Mouse (Mus musculus): ENCODE results near the gene Rsad2. TPM values are rescaled to one million over a fixed set of nuclear protein-coding genes. Genes with fewer than 3 reads are reported as not detected.
"Not testable (repeated sequence)": the region's sequence is repeated elsewhere in the genome, so short reads cannot be mapped to it uniquely, and the experiment has no call there.

The Rsad2 gene
- total RNA-seq, 4 experiments from 2014 or later: 0.35 to 3.1 (median 0.83) TPM

DNA sequence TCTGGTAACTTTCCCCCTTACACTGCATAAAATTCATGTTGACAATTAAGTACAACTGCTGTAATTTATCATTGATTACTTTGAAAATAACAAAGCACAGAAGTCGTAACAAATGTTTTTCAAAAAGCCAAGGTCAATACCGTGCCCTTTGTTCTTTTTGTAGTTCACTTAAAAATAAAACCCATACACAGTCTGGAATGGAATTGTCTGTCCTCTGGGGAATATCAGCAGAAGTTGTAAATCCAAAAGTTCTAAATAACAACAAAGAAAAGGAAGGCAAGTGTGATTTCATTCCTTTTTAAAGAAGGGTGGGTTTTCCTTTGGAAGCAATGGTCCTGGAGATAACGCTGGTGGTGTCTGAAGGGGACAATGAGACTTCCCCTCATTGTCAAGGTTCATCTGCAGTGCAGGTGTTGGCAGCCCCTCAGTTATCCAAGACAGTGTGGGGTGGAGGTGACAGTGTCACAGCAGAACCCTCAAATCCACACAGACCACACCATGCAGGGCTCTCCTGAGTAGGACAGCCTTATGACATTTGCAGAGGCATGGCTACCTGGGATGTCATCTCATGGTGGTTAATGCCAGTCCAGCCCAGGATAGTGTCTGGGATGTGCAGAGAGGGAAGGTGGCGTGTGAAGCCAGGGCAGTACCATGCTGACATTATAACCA is 9.7 kb downstream of the Rsad2 start:
- DNase-seq (ENCODE audit: low spot score in 2 of 2): no peak

DNA sequence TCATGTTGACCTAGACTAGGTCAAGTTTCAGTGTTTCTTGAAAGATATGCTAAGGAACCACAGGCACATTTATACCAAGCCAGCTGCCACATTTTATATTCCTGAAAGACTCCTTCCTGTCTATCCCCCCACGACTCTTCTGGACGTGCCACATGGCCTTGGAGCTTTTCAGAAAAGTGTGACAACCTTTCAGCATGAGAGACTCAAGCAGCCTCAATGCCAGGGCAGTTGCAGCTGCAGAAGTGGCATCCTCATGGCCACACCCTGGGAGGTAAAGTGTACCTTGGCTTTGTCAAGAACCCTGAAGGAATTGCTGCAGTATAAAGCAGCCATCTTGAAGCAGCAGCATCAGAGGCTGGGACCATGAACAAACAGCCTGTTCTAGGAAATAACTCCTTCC is 11.7 kb downstream of the Rsad2 start:
- DNase-seq (ENCODE audit: low spot score in 2 of 2): no peak

DNA sequence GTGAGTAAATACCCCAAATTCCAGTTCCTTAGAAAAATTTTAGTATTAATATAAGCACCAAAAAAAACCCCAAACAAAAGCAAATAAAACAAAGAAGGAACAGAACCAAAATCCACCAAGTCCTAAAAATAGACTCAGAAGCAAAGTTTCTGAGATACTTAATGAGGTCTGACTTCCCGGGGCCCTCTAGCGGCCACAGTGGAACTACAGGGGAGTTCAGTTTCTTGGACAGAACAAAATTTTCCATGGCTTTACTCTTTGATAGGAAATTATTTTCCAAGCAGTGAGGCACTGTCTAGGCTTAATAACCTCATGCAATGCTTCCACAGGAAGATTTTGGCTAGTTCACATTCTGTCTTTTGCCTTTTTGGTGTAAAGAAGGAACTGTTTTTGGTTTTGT is 12.2 kb downstream of the Rsad2 start:
- peak; percentile 14 to 76 for DNase-seq (ENCODE audit: low spot score in 2 of 2)

DNA sequence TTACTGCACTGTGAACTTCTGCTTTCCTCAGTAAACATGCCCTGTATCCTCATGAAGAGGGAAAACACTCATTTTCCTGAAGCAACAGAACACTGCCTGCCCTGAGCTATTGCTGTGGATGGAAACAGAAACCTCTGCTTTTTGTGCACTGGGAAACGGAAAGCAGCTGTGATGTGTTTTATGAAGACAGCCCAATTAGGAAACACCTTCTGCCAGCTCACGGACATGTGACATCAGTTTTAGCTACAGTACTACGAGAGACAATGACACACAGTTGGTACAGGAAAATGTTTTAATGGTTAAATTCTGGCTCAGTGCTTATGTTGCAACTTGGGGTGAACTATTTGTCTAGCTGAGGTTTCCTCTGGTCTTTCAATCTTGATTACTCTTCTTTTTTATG is 16.9 kb downstream of the Rsad2 start:
- DNase-seq (ENCODE audit: low spot score in 2 of 2): no peak

DNA sequence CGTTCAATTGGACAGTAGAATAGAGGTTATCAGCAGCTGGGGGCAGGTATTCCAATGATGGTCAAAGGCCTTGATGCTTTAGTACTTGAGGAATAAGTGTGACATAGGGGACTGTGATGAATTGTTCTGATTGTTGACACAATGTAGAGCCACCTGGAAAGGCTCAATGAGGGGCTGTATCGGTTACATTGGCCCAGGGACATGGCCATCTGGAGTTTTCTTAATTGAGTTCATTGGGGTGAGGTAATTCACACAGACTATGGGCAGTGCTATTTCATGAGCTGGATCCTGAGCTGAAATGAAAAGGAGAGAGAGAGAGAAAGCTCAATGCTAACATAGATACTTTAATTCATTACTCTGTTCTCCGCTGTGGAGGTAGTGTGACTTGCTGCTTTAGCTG is 18.3 kb downstream of the Rsad2 start:
- DNase-seq (ENCODE audit: low spot score in 2 of 2): no peak

DNA sequence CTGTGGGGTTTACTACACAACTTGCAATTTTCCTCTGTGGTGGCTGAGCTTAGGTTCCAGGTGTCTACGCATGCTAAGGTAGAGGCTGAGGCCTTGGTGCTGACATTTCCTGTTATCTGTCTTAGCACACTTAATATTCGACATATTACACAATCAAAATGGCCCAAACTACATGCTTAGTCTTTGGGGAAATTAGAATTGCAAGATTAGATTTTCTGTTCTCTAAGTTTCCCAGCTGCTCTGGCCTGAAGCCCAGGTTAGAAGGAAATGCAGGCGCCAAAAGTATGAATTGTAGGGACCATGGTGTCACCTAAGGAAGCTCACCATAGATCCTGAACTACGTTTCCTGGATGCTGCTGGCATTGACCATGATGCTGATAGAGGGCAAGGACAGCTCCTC is 19.9 kb downstream of the Rsad2 start:
- no peak for DNase-seq (ENCODE audit: low spot score in 2 of 2)

DNA sequence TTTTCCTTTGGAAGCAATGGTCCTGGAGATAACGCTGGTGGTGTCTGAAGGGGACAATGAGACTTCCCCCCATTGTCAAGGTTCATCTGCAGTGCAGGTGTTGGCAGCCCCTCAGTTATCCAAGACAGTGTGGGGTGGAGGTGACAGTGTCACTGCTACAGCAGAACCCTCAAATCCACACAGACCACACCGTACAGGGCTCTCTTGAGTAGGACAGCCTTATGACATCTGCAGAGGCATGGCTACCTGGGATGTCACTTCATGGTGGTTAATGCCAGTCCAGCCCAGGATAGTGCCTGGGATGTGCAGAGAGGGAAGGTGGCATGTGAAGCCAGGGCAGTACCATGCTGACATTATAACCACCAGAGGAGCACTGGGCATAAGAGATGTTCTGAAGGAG is 27.5 kb downstream of the Rsad2 start:
- not testable (repeated sequence) for DNase-seq (ENCODE audit: low spot score in 2 of 2)

DNA sequence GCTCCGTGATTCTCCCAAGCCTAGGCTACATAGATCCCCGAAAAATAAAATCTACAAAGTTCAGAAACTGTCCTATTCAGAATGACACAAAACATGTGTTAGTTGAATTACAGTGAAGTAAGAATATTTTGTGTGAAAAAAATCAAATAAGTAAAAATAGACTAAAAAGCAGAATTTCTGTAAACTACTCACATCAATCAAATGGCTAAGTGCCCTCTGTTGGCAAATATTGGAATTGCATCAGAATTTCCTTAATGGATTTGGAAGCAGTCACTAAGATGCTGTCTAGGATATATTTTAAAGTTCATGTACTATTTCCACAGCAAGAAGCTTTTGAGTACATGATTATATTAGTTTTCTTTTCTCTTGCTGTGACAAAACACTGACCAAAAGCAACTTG is 31.4 kb downstream of the Rsad2 start:
- DNase-seq (ENCODE audit: low spot score in 2 of 2): no peak

DNA sequence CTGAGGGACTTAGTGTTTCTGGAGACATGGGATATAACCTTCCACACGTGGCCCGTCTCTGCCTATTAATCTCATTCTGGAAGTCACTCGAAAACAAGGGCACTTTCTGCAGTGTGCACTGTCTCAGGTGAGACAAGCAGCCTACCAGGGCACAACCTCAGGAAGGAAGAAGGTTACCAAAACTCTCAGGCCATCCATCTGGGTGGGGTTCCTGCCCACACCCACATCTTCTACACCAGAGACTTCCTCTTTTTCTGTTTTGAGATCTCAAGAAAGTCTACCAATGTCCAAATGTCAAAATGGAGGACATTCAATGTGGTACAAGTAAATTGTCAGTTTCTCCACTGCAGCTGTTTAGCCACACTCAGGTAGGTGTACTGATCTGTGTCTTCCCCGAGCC is 37.9 kb downstream of the Rsad2 start:
- DNase-seq (ENCODE audit: low spot score in 2 of 2): no peak

DNA sequence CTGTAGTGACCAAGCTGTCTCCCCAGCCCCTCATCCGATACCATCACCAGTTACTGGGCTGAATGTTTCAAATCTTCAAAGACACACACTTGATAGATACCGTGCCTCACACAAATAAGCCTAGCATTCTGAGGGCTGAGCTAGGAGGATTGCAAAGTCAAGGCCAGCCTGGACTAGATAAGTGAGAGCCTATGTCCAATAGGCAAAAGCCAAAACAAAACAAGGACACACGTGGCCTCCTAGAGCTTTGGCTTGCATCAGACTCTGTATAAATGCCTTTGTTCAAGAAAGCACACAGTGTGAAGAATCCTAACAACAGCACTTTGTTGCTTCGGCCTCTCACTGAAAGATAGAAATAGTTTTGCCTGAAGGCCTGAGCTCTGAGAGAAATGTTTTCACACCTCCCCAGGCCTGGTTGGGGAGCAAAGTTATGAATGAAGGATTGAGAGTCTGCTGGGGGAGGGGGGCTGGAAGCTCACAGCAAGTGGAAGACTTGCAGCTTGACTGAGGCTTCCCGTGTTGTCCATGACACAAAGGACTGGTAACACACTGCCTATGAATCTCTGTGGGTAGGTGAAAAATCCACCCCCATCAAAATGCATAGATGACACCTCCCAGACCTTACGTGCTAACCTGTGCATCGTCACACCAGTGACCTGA is 39.5 kb downstream of the Rsad2 start:
- no peak for DNase-seq (ENCODE audit: low spot score in 2 of 2)

DNA sequence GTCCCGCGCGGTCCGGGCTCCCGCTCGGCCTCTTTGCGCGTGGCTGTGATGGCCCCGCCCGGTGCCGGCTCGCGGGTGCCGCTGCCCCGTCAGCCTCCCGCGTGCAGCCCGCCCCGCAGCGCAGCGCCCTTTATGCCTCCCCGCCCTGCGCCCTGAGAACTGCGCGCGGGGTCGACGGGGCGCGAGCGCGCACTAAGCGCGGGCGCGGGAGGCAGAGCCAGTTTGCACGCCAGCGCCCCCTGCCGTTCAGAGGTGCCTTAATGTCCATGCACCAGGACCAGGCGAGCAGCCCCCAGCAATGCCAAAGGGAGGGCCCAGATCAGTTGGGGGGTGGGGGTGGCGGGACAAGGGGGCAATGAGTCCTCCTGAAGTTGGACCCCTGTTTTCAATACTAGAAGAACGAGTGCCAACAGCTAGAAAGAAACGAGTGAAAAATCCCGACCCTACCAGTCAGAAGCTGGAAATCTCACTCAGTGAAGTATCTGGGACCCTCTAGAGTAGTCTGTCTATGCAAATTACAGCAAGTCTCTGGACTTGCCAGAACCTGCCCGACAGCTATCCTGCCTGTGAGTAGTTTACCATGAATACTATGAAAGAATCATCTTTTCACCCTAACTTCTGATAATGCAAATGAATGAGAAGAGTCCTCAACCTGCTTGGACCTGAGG is 41.0 kb downstream of the Rsad2 start, which contains the start of gene Rnf144a:
TSS of gene Rnf144a (minus strand) at position 151 of the 668 bp plus-strand sequence.
- DNase-seq (ENCODE audit: low spot score in 2 of 2): peak; percentile 66 to 90

DNA sequence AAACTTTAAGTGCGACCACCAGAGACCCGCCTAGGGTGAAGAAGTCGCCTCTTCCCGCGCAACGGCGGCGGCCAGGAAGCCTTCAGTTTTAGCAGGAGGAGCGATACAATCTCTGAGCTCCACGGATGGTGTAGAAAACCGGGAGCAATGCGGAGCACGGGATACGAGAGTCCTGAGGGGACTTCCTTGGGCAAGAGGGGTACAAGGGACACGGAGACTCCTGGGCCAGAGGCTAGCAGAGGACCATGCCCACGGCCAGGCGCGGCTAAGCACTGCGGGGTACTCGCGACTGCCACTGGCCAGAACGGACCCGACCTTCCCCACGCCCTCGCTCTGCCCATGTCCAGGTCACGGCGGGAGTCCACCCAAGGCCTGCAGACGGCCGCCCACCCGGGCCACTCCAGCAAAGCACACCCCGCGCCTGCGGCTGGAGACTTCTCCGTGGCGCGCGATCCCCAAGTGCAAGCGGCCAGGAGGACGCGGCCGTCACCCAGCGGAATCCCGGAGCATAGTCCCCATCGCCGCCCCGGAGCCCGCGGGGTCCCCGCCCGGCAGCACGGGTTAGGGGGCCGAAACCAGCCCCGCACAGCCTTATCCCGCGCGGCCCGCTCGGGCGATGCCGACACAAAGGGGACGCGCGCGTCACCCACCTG is 41.7 kb downstream of the Rsad2 start:
- DNase-seq (ENCODE audit: low spot score in 2 of 2): no peak

DNA sequence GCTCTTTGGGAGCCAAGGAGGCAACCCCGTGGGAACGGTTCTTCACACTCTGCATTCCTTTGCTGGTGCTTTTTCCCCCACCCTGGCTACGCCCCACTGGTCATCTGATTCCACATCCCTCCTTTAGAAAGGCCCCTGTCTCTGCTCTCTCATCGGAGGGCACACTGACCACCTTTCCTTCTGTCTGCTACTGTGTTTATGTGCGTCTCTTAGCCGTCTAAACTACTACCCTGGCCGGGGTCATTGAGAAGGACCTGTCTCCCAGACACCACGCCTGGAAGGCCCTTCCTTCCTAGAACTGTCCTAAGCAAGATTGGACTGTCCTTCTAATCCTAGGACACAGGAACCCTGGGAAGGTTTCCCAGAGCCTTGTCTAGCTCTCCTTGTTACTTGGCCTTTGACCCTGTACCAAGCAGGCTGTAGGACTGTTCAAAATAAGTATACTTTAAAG is 42.3 kb downstream of the Rsad2 start:
- DNase-seq (ENCODE audit: low spot score in 2 of 2): no peak

DNA sequence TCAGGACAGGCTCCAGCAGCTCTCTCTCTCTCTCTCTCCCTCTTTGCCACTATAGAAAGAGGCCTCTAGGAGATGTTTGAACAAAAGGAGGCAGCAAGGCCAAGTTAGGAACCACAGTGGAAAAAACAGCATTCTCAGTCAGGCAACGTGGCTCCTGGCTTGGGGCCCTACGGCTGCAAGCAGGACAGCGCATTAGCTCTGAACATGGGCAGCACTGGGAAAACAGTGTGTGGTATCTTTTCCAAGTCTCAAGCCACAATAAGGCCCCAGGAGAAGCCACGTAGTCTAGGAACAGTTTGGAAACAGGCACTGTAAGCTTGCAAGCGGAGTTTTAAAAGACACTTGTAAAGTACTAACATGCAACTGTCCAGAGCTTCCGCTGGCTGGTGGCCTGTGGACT is 43.5 kb downstream of the Rsad2 start:
- no peak for DNase-seq (ENCODE audit: low spot score in 2 of 2)

DNA sequence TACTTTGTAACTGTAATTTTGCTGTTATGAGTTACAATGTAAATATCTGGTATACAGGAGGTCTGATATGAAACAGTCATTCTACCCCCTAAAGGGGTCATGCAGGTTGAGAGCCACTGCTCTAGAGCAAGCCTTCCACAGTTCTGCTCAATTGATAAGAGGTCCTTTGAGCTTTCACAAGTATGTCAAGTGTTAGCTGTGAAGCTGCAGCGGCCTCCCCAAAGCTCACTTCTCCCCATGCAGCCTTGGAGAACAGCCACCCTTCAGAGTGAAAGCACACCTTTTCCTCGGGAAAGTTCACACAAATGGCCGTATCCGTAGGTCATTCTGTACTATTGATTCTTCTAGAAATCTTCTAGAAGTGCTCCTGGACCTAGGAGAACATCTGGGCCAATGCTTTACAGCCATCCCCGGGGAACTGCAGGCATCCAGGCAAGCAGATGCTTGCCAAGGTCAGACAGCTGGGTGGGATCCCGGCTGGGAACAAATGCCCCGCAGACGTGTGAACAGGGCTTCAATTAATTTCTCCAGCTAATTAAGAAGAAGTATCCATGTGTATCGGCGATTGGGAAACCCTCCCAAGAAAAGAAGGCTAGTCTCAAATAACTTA is 44.3 kb downstream of the Rsad2 start:
- DNase-seq (ENCODE audit: low spot score in 2 of 2): no peak

DNA sequence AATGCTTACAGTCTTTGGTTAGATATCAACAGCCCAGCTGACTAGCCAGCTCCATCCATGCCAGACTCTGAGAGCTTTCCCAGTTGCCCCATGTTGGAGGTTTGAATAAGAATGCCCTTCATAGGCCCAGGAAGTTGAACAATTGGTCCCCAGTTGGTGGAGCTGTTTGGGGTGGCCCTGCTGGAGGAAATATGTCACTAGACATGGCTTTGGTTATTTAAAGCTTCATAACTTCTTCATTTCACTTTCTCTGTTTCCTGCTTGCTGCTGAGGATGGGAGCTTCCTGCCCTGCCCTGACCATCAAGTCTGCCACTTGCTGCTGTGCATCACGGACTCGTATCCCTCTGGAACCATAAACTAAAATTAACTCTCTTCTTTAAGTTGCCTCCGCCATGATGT is 45.8 kb downstream of the Rsad2 start:
- DNase-seq (ENCODE audit: low spot score in 2 of 2): no peak

DNA sequence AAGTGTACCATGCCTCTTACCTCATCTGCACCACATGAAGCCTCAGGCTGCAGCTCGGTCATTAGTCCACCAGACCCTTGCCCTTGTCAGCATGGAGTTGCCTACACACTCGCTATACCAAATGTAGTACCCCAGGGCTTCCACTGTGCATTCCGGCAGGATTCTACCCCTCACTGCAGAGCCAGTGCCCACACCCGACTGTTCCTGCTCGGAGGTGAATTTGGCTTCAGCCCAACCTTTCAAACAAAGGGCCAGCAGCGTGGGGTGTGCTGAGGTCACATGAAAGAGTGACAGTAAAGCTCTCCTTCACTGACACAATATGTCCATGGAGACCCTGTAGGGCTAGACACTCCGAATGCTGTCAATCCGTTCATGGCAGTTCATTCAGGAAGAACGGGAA is 47.5 kb downstream of the Rsad2 start:
- DNase-seq (ENCODE audit: low spot score in 2 of 2): no peak

DNA sequence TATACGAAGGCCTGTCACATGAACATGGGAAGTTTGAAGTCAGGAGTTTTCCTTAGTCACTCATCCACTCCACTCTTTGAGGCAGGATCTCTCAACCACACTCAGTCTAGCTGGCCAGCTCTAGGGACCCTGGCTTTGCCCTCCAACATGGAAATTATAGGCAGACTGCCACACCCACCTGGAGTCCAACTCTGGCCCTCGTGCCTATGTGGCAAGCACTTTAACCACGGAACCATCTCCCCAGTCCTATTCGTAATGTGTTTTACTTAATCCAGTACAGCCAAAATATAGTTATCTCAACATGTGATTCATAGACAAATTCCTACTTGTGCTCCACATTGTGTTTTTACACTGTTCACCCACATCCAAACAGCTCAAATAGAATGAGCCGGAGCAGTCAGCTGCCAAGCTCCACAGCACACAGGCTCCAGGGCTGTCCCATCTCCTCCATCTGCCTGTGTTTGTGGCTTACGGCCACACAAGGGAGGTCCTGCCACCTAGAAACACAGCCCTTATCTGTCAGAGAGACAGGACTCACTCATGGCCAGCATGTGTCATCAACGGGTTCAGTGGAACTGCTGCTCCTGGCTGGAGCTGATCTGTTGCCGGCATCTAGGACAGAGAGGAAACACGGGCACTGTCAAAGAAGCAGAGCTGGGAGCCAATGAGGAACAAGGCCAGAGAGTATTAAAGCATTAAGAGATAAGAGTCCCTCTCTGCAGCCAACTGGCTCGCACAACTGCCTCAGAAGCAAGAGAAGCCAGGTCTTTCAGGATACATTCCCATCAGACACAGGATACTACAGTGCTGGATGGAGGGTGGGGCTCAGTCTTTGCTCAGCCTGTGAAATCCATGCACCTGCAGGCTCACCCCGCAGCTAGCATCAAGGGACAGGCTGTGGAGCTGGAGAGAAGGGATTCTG is 51.2 kb downstream of the Rsad2 start:
- peak in 1 of 2 experiments; percentile 63 for DNase-seq (ENCODE audit: low spot score in 2 of 2)

DNA sequence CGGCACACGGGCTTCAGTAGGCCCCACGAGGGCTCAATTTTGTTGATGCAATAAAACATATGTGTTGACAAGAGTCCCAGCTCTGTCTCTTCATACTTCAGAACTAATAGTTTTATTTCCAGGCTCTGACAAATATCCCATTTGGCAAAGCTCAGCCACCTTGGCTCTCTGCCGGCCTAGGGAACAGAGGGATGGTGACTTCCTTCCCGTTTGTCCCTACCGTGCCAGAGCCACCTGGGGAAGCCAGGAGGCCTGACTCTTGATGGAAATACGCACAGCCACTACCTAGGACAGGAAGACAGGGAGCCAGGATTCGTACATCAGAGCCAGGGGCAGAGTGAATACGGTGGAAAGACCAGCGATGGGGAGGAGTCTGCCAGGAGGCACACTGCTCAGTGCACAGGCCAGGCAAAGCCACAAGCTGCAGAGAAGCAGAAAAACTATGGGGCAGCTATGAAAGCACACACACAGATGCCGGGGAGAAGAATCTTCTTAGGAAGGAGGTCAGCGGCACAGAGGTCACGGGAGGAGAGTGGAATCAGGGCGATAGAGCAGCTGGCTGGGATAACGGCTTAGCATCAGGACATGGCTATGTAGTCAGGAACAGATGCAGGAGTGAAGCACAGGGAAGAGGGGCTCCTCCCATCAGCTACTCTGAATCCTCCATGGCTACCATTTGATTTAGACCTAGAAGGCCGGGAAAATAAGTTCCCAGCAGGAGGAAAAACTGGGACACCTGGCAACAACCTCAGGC is 52.7 kb downstream of the Rsad2 start:
- DNase-seq (ENCODE audit: low spot score in 2 of 2): no peak
